Mouse (Mus musculus) heart, postnatal 0 days (tissue): Measurements from ENCODE around the gene Urah. TPM values are rescaled to one million over a fixed set of nuclear protein-coding genes. Genes with fewer than 3 reads are reported as not detected.

ENCODE experiments used
- ATAC-seq: fragments of 200-750 bp; cut with Nextera tagmentation; 2 replicates; pipeline ENCODE4 v1.8.0; 2017; ENCODE audit warnings: low read depth, moderate number of reproducible peaks, moderate library complexity; ENCODE audit not compliant: insufficient read depth
- DNase-seq: peaks from one replicate; pipeline ENCODE4 v3.0.0-alpha.2; 2016; ENCODE audit warnings: low spot score
- H3K27ac ChIP-seq: fragments of 300-500 bp; sonication (generic); 2 replicates; pipeline ENCODE4 v1.5.1; 2014; ENCODE audit warnings: low read depth, mild to moderate bottlenecking
- H3K27me3 ChIP-seq: fragments of 300-500 bp; sonication (generic); 2 replicates; pipeline ENCODE4 v1.6.1; 2014; ENCODE audit warnings: low read length, mixed read lengths; ENCODE audit not compliant: control insufficient read depth, insufficient read depth
- H3K36me3 ChIP-seq: fragments of 300-500 bp; sonication (generic); replicated peaks from 2 replicates; pipeline ENCODE4 v1.6.1; 2014; ENCODE audit warnings: low read length, mixed read lengths; ENCODE audit not compliant: control insufficient read depth, insufficient read depth
- H3K4me1 ChIP-seq: fragments of 300-500 bp; sonication (generic); 2 replicates; pipeline ENCODE4 v1.6.1; 2014; ENCODE audit warnings: antibody characterized with exemption; ENCODE audit not compliant: control insufficient read depth, insufficient read depth
- H3K4me2 ChIP-seq: fragments of 300-500 bp; sonication (generic); 2 replicates; pipeline ENCODE4 v1.6.1; 2014; ENCODE audit warnings: low read depth, mild to moderate bottlenecking, low read length, moderate library complexity
- H3K4me3 ChIP-seq: fragments of 300-500 bp; sonication (generic); 2 replicates; pipeline ENCODE4 v1.5.1; 2014; ENCODE audit warnings: low read depth, low read length
- H3K9ac ChIP-seq: fragments of 300-500 bp; sonication (generic); replicated peaks from 2 replicates; pipeline ENCODE4 v1.6.1; 2014; ENCODE audit warnings: low read depth, low read length, mixed read lengths
- H3K9me3 ChIP-seq: fragments of 300-500 bp; sonication (generic); replicated peaks from 2 replicates; pipeline ENCODE4 v1.6.1; 2016; ENCODE audit warnings: low read length; ENCODE audit not compliant: control insufficient read depth
- CTCF ChIP-seq: IDR thresholded peaks from 2 replicates; pipeline ENCODE4 v1.5.1; 2016; ENCODE audit warnings: antibody characterized with exemption, control low read depth, low read depth
- EP300 ChIP-seq: IDR thresholded peaks from 2 replicates; pipeline ENCODE4 v1.6.1; 2016; ENCODE audit warnings: antibody characterized with exemption, low read depth
- WGBS: fragments of 180-500 bp; shearing (Covaris S2); extraction: QIAGEN DNeasy Blood & Tissue Kit; methylation state at CpG from one replicate; pipeline ENCODE4 v1.1.7; 2014; 5-methylcytosine and 5-hydroxymethylcytosine counted together
- polyA plus RNA-seq: library from polyadenylated mRNA; unstranded; fragments of >200 nt; fragmentation: Nextera tagmentation; extraction: Ambion mirVana; gene quantifications from 2 replicates; pipeline ENCODE4 v1.2.1, GENCODE M21; 2015
- total RNA-seq: library from RNA; depleted of rRNA; stranded (reverse); fragments of >200 nt; gene quantifications from 2 replicates; pipeline ENCODE4 v1.2.3, GENCODE M21; 2014; ENCODE audit warnings: low replicate concordance

Gene Urah
- total and polyA plus RNA-seq, 2 experiments from 2014 or later: 0.29 TPM; not detected in 1

DNA sequence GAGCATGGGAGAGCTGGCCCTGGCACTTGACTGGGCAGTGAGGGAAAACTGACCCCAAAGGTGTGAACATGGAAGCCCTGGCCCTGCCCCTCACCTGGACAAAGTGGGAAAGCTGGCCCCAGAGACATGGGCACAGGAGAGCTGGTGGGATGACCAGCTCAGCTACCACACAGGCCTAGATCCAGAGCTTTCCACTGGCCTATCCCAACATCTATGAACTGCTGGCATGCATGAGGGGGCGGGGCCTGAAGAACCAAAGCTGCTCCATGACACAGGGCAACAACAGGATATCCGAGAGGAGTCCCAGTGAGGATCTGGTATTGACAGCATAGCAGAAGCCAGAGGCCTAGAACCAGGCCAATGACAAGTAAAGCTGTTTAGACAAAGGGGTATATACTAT lies 36.6 kb upstream of the Urah start:
- DNase-seq: no peak
- no peak for TF ChIP-seq EP300
- TF ChIP-seq CTCF: no peak
- no peak overlapping the region for H3K4me2 ChIP-seq
- H3K9ac ChIP-seq: no peak overlapping the region
- no peak overlapping the region for H3K27ac ChIP-seq
- no peaks in the 10 kb centered on the region for H3K27me3 ChIP-seq
- no peak overlapping the region for H3K4me3 ChIP-seq
- 44% methylated on average over 2 of the region's 2 CpGs for WGBS
- H3K9me3 ChIP-seq: no peaks in the 10 kb centered on the region
- ATAC-seq: no peak
- H3K4me1 ChIP-seq: no peaks in the 10 kb centered on the region
- no peaks in the 10 kb centered on the region for H3K36me3 ChIP-seq

DNA sequence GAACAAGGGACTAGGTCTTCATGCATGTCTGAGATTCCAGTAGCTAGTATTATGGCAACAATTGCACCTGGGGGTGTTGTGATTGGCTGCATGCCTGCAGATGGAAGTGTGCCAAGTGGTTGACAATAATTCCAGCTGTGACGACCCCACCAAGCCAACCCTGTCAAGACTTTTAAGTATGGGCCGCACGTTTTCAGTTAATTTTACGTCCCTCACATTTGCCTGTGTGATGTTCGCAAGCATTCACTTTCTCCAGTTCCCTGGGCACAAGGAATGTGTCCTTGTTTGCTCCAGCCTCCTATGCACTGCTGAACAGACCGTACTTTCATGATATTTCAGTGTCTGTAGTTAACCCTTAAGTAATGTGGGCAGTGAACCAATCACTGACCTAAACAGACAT lies 32.2 kb upstream of the Urah start:
- no peak for ATAC-seq
- Histone ChIP-seq H3K9ac (no peak overlapping the region), H3K27ac (no peak overlapping the region), H3K27me3 (no peaks in the 10 kb centered on the region), H3K9me3 (no peaks in the 10 kb centered on the region), H3K4me1 (no peaks in the 10 kb centered on the region), H3K4me3 (no peak overlapping the region), H3K4me2 (no peak overlapping the region), H3K36me3 (no peaks in the 10 kb centered on the region)
- 68% methylated on average over 6 of the region's 6 CpGs for whole genome bisulfite sequencing
- TF ChIP-seq CTCF: no peak
- TF ChIP-seq EP300: no peak
- no peak for DNase-seq

DNA sequence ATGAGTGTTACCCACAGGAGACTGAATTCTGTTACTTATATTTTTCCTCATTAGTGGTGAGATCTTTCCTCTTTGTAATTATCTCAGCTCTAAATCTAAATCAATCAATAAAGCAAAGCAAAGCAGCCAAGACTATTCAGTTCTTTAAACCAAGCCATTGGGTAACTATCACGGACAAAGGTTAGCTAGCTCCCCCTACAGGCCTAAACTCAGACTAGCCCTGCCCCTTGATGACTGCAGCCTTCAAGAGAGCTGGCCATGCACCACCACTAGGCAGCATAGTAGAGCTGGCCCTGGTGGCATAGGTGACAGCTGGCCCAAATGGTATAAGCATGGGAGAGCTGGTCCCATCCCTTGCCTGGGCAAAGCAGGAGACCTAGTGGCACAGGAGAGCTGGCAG lies 29.1 kb upstream of the Urah start:
- Histone ChIP-seq H3K4me1 (no peaks in the 10 kb centered on the region), H3K9me3 (no peaks in the 10 kb centered on the region), H3K4me3 (no peak overlapping the region), H3K27me3 (no peaks in the 10 kb centered on the region), H3K27ac (no peak overlapping the region), H3K4me2 (no peak overlapping the region), H3K36me3 (no peaks in the 10 kb centered on the region), H3K9ac (no peak overlapping the region)
- no peak for ATAC-seq
- TF ChIP-seq EP300 (no peak), CTCF (peak; percentile 44)
- DNase-seq: no peak
- WGBS: 18% methylated on average over 1 of the region's 1 CpGs

DNA sequence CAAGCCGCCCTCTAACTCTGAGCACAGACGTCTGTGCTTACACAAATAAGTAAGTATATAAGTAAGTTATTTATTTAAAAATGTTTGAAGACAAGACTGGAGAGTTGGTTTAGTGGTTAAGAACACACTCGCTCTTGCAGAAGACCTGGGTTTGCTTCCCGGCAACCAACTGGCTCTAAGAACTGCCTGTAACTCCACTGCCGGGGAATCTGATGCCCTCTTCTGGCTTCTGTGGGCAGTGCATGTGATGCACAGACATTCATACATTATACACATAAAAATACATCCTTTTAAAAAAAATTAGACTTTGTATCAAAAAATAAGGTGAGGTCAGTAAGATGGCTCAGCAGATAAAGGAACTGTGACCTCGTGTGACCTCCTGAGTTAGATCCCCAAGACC lies 24.3 kb upstream of the Urah start:
- no peaks in the 10 kb centered on the region for H3K4me1 ChIP-seq
- no peak overlapping the region for H3K9ac ChIP-seq
- DNase-seq (no peak), ATAC-seq (no peak)
- WGBS: 89% methylated on average over 6 of the region's 6 CpGs
- peaks cover 13% of the 10 kb centered on the region; the same call in 1 of the 2 replicates for H3K36me3 ChIP-seq
- no peak overlapping the region for H3K27ac ChIP-seq
- TF ChIP-seq EP300 (no peak), CTCF (no peak)
- no peak overlapping the region for H3K4me2 ChIP-seq
- no peaks in the 10 kb centered on the region for H3K9me3 ChIP-seq
- no peak overlapping the region for H3K4me3 ChIP-seq
- no peaks in the 10 kb centered on the region for H3K27me3 ChIP-seq

GRCm38 (mm10) chr7:140811714-140812113 lies 23.1 kb upstream of the Urah start:
- no peak for DNase-seq
- no peaks in the 10 kb centered on the region for H3K9me3 ChIP-seq
- no peak overlapping the region for H3K4me2 ChIP-seq
- no peak overlapping the region for H3K9ac ChIP-seq
- peaks cover 13% of the 10 kb centered on the region; the same call in 1 of the 2 replicates for H3K36me3 ChIP-seq
- H3K4me1 ChIP-seq: no peaks in the 10 kb centered on the region
- no peak overlapping the region for H3K4me3 ChIP-seq
- WGBS: 81% methylated on average over 13 of the region's 13 CpGs
- no peaks in the 10 kb centered on the region for H3K27me3 ChIP-seq
- no peak for ATAC-seq
- TF ChIP-seq CTCF (no peak), EP300 (no peak)
- no peak overlapping the region for H3K27ac ChIP-seq

DNA sequence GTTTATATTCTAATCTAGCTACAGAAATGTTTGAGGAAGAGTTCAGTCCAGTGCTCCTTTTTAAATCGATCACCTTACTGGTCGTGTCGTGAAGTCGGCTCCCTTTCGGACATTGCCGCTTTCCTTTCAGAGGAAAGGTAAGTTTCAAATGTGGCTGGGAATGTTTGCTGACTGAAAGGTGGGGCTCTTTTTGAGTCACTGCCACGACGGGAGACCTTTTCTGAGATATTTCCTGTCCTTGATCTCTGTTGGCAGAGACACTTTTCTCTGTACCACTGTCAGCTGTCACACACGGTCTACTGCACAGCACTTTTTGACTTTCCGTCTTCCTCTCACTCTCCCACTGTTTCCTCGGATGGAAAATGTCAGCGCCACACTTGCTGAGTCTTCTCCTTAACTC lies 22.0 kb upstream of the Urah start:
- H3K27ac ChIP-seq: no peak overlapping the region
- no peak overlapping the region for H3K4me3 ChIP-seq
- no peaks in the 10 kb centered on the region for H3K9me3 ChIP-seq
- DNase-seq (no peak), ATAC-seq (no peak)
- no peaks in the 10 kb centered on the region for H3K27me3 ChIP-seq
- H3K4me1 ChIP-seq: no peaks in the 10 kb centered on the region
- TF ChIP-seq CTCF (no peak), EP300 (no peak)
- WGBS: 77% methylated on average over 12 of the region's 12 CpGs
- H3K9ac ChIP-seq: no peak overlapping the region
- H3K4me2 ChIP-seq: no peak overlapping the region
- peaks cover 13% of the 10 kb centered on the region; the same call in 1 of the 2 replicates for H3K36me3 ChIP-seq
